Mouse (Mus musculus) Patski (cell line): ENCODE results near the gene Prr12. TPM values are rescaled to one million over a fixed set of nuclear protein-coding genes. Genes with fewer than 3 reads are reported as not detected.

Experiments used
- ATAC-seq: fragments of 100-300 bp; one replicate; pipeline ENCODE4 v1.8.0; 2021
- CTCF ChIA-PET: fragments of 350-600 bp; sonication (Branson Sonifier 250); formaldehyde crosslinking; loops from one replicate; lab custom pipeline; 2022; ENCODE audit warnings: inconsistent platforms; lab: Charles Lee
- POLR2A ChIA-PET: fragments of 350-600 bp; sonication (Branson Sonifier 250); formaldehyde crosslinking; loops from one replicate; lab custom pipeline; 2022; ENCODE audit warnings: antibody characterized with exemption, inconsistent platforms; lab: Charles Lee
- DNase-seq: peaks from one replicate; pipeline ENCODE4 v3.0.0-alpha.2; 2011; ENCODE audit warnings: low read depth, low spot score
- H3K27me3 ChIP-seq: fragments of 371-371 bp; one replicate; pipeline ENCODE4 v1.5.1; 2021
- CTCF ChIP-seq: fragments of 100-300 bp; IDR thresholded peaks from one replicate; pipeline ENCODE4 v1.5.1; 2021
- in situ Hi-C: fragments of 300-500 bp; cut with MboI; formaldehyde crosslinking; loops from 3 replicates; pipeline ENCODE4 v1.11.1; 2018; ENCODE audit warnings: low pct_unique_long_range_greater_than_20kb, mixed read lengths
- polyA plus RNA-seq: library from polyadenylated mRNA; unstranded; gene quantifications from one replicate; pipeline ENCODE4 v1.2.3, GENCODE M21; 2021

Prr12 gene
- polyA plus RNA-seq, 1 experiment from 2014 or later: 35.8 TPM

- POLR2A ChIA-PET: interaction anchor here (0.9 kb wide), 1 partner anchor 10 kb away, joined by 3 read pairs; no protein-coding TSS in a partner anchor
- in situ Hi-C loops: no loop called here
- CTCF ChIA-PET: no interaction called here
- H3K27me3 ChIP-seq: no peaks in the 10 kb centered on the region
- ATAC-seq (peak; percentile 79), DNase-seq (peak; percentile 91)
- no peak for TF ChIP-seq CTCF
Measured at GRCm38 (mm10) chr7:45062239-45062835, 9.7 kb upstream of the Prr12 start, which contains the start of the genes Nosip and Prrg2. Gene Nosip, plus strand, starts transcription at chr7:45062429. Gene Prrg2, minus strand, starts transcription at chr7:45062677.

- ChIA-PET POLR2A (interaction anchor here (0.7 kb wide), 1 partner anchor 526 kb away, joined by 5 read pairs; no protein-coding TSS in a partner anchor), CTCF (interaction anchor here (0.7 kb wide), 1 partner anchor 44 kb away, joined by 3 read pairs; the partner anchor contains the start of gene Rras)
- H3K27me3 ChIP-seq: no peaks in the 10 kb centered on the region
- ATAC-seq (no peak), DNase-seq (no peak)
- in situ Hi-C loops: no loop called here
- no peak for TF ChIP-seq CTCF
Measured at GRCm38 (mm10) chr7:45061532-45062075, 8.9 kb upstream of the Prr12 start.

GRCm38 (mm10) chr7:45060632-45061122 lies 8.0 kb upstream of the Prr12 start:
- POLR2A ChIA-PET: no interaction called here
- CTCF ChIA-PET: interaction anchor here (1.2 kb wide), 1 partner anchor 94 kb away, joined by 3 read pairs; no protein-coding TSS in a partner anchor
- no peak for ATAC-seq
- no peaks in the 10 kb centered on the region for H3K27me3 ChIP-seq
- no peak for DNase-seq
- no peak for TF ChIP-seq CTCF
- in situ Hi-C loops: no loop called here

GRCm38 (mm10) chr7:45058607-45059571 lies 6.2 kb upstream of the Prr12 start:
- H3K27me3 ChIP-seq: no peaks in the 10 kb centered on the region
- in situ Hi-C loops: no loop called here
- POLR2A ChIA-PET: interaction anchor here (0.6 to 1.4 kb wide), 2 partner anchors 41 to 71 kb away, joined by 5 to 7 read pairs; partner anchors contain the start of gene Rras
- TF ChIP-seq CTCF: no peak
- CTCF ChIA-PET: interaction anchor here (0.7 to 1.5 kb wide), 3 partner anchors 9 to 29 kb away, joined by 3 to 5 read pairs (median 4); no protein-coding TSS in a partner anchor
- no peak for DNase-seq
- no peak for ATAC-seq

GRCm38 (mm10) chr7:45056972-45057348 lies 4.3 kb upstream of the Prr12 start:
- in situ Hi-C loops: no loop called here
- no peaks in the 10 kb centered on the region for H3K27me3 ChIP-seq
- DNase-seq (no peak), ATAC-seq (no peak)
- TF ChIP-seq CTCF: no peak
- CTCF ChIA-PET: no interaction called here
- POLR2A ChIA-PET: no interaction called here

- POLR2A ChIA-PET: interaction anchor here (1.0 kb wide), 1 partner anchor 42 kb away, joined by 3 read pairs; no protein-coding TSS in a partner anchor
- no peaks in the 10 kb centered on the region for H3K27me3 ChIP-seq
- CTCF ChIA-PET: no interaction called here
- TF ChIP-seq CTCF: no peak
- DNase-seq: no peak
- ATAC-seq: no peak
- in situ Hi-C loops: no loop called here
Measured at GRCm38 (mm10) chr7:45056329-45056971, 3.8 kb upstream of the Prr12 start.

- peak; percentile 87 for DNase-seq
- H3K27me3 ChIP-seq: no peaks in the 10 kb centered on the region
- ATAC-seq: peak; percentile 81
- CTCF ChIA-PET: interaction anchor here (1.0 to 1.2 kb wide), 2 partner anchors 15 to 16 kb away, joined by 5 to 7 read pairs; no protein-coding TSS in a partner anchor
- TF ChIP-seq CTCF: no peak
- POLR2A ChIA-PET: interaction anchor here (1.0 to 1.1 kb wide), 2 partner anchors 18 to 21 kb away, joined by 3 to 5 read pairs; no protein-coding TSS in a partner anchor
- in situ Hi-C loops: no loop called here
Measured at GRCm38 (mm10) chr7:45053931-45054510, 1.3 kb upstream of the Prr12 start.

- no peak for DNase-seq
- peak; percentile 14 for ATAC-seq
- CTCF ChIA-PET: interaction anchor here (1.0 to 1.2 kb wide), 2 partner anchors 15 kb away, joined by 5 to 7 read pairs; no protein-coding TSS in a partner anchor
- no peak for TF ChIP-seq CTCF
- H3K27me3 ChIP-seq: no peaks in the 10 kb centered on the region
- in situ Hi-C loops: no loop called here
- POLR2A ChIA-PET: interaction anchor here (1.0 to 1.7 kb wide), 4 partner anchors 15 to 36 kb away, joined by 3 to 5 read pairs (median 4); no protein-coding TSS in a partner anchor
Measured at GRCm38 (mm10) chr7:45053117-45053930, 643 bp upstream of the Prr12 start.
